Mouse (Mus musculus) cerebellum, adult 2 months (tissue): ENCODE data around the gene Tmcc1.

Source experiments
- CTCF ChIP-seq: fragments of 200-500 bp; IDR thresholded peaks from 2 replicates; pipeline ENCODE4 v1.5.1; 2011; ENCODE audit warnings: low read depth, mild to moderate bottlenecking, control low read depth, low read length, moderate library complexity, borderline replicate concordance; ENCODE audit not compliant: insufficient read depth
- POLR2A ChIP-seq: fragments of 200-500 bp; IDR thresholded peaks from 2 replicates; pipeline ENCODE4 v1.6.1; 2011; ENCODE audit warnings: low read length, control low read depth, borderline replicate concordance; ENCODE audit not compliant: insufficient read depth

- TF ChIP-seq POLR2A (no peak), CTCF (no peak)
Observed at GRCm38 (mm10) chr6:115985622-115986021, 207.7 kb downstream of the Tmcc1 start.
